Mouse (Mus musculus) forebrain, embryonic 12.5 days (tissue): ENCODE measurements around the gene Kcnc1. TPM values are rescaled to one million over a fixed set of nuclear protein-coding genes. Genes with fewer than 3 reads are reported as not detected.

ENCODE experiments used
- ATAC-seq: fragments of 200-750 bp; cut with Nextera tagmentation; 2 replicates; pipeline ENCODE4 v1.8.0; 2017; ENCODE audit warnings: moderate TSS enrichment; ENCODE audit not compliant: low FRiP score
- H3K27ac ChIP-seq: fragments of 300-500 bp; sonication (generic); 2 replicates; pipeline ENCODE4 v1.5.1; 2016; ENCODE audit warnings: mild to moderate bottlenecking
- H3K27me3 ChIP-seq: fragments of 300-500 bp; sonication (generic); 2 replicates; pipeline ENCODE4 v1.6.1; 2016; ENCODE audit warnings: mild to moderate bottlenecking
- H3K36me3 ChIP-seq: fragments of 300-500 bp; sonication (generic); replicated peaks from 2 replicates; pipeline ENCODE4 v1.6.1; 2016; ENCODE audit warnings: mild to moderate bottlenecking
- H3K4me1 ChIP-seq: fragments of 300-500 bp; sonication (generic); 2 replicates; pipeline ENCODE4 v1.6.1; 2016
- H3K4me2 ChIP-seq: fragments of 300-500 bp; sonication (generic); 2 replicates; pipeline ENCODE4 v1.6.1; 2016; ENCODE audit warnings: mild to moderate bottlenecking, moderate library complexity
- H3K4me3 ChIP-seq: fragments of 300-500 bp; sonication (generic); replicated peaks from 2 replicates; pipeline ENCODE4 v1.5.1; 2016; ENCODE audit warnings: mild to moderate bottlenecking
- H3K9ac ChIP-seq: fragments of 300-500 bp; sonication (generic); 2 replicates; pipeline ENCODE4 v1.6.1; 2016; ENCODE audit warnings: mild to moderate bottlenecking
- H3K9me3 ChIP-seq: fragments of 300-500 bp; sonication (generic); 2 replicates; pipeline ENCODE4 v1.6.1; 2016
- WGBS: fragments of 180-500 bp; shearing (Covaris S2); methylation state at CpG from one replicate; pipeline ENCODE4 v1.1.7; 2016; 5-methylcytosine and 5-hydroxymethylcytosine counted together
- polyA plus RNA-seq: library from polyadenylated mRNA; unstranded; fragments of >200 nt; fragmentation: Nextera tagmentation; extraction: Ambion mirVana; gene quantifications from 2 replicates; pipeline ENCODE4 v1.2.1, GENCODE M21; 2016

The Kcnc1 gene
- polyA plus RNA-seq, 1 experiment from 2014 or later = 4.8 TPM

GRCm38 (mm10) chr7:46412823-46413222 is 16.5 kb downstream of the Kcnc1 start:
- no peak for ATAC-seq
- Histone ChIP-seq H3K4me1 (no peaks in the 10 kb centered on the region), H3K4me2 (no peak overlapping the region), H3K4me3 (no peak overlapping the region), H3K9ac (no peak overlapping the region), H3K27me3 (peaks cover 9% of the 10 kb centered on the region; the same call in 1 of the 2 replicates), H3K27ac (no peak overlapping the region), H3K9me3 (no peaks in the 10 kb centered on the region), H3K36me3 (no peaks in the 10 kb centered on the region)
- 70% methylated on average over 5 of the region's 5 CpGs for WGBS

GRCm38 (mm10) chr7:46413959-46414725 is 17.8 kb downstream of the Kcnc1 start:
- Histone ChIP-seq H3K27ac (no peak overlapping the region), H3K9me3 (no peaks in the 10 kb centered on the region), H3K27me3 (peaks cover 9% of the 10 kb centered on the region; the same call in 1 of the 2 replicates), H3K9ac (no peak overlapping the region), H3K36me3 (no peaks in the 10 kb centered on the region), H3K4me1 (no peaks in the 10 kb centered on the region), H3K4me3 (no peak overlapping the region), H3K4me2 (no peak overlapping the region)
- ATAC-seq = no peak
- WGBS = 74% methylated on average over 6 of the region's 6 CpGs

- WGBS = 81% methylated on average over 14 of the region's 14 CpGs
- H3K27ac ChIP-seq = no peak overlapping the region
- no peak for ATAC-seq
These were observed 19.6 kb downstream of the Kcnc1 start for GRCm38 (mm10) chr7:46415818-46416425.

GRCm38 (mm10) chr7:46417467-46417866 is 21.2 kb downstream of the Kcnc1 start:
- no peaks in the 10 kb centered on the region for H3K9me3 ChIP-seq
- H3K4me1 ChIP-seq = peaks cover 14% of the 10 kb centered on the region
- no peak for ATAC-seq

More at GRCm38 (mm10) chr7:46415818-46416425, 19.6 kb downstream of the Kcnc1 start:
- H3K9ac ChIP-seq = no peak overlapping the region
- no peak overlapping the region for H3K4me2 ChIP-seq
- H3K36me3 ChIP-seq = no peaks in the 10 kb centered on the region
- no peak overlapping the region for H3K4me3 ChIP-seq
- peaks cover 9% of the 10 kb centered on the region; the same call in 1 of the 2 replicates for H3K27me3 ChIP-seq
- H3K4me1 ChIP-seq = no peaks in the 10 kb centered on the region; the same call in 1 of the 2 replicates
- no peaks in the 10 kb centered on the region for H3K9me3 ChIP-seq

GRCm38 (mm10) chr7:46418102-46418622 is 21.9 kb downstream of the Kcnc1 start:
- no peak overlapping the region for H3K27ac ChIP-seq
- H3K36me3 ChIP-seq = no peaks in the 10 kb centered on the region
- no peaks in the 10 kb centered on the region for H3K9me3 ChIP-seq
- ATAC-seq = 0 out of 2 replicates have a peak, but pooled peaks have one; percentile 12
- H3K9ac ChIP-seq = no peak overlapping the region
- WGBS = 85% methylated on average over 16 of the region's 16 CpGs
- H3K4me3 ChIP-seq = no peak overlapping the region
- peaks cover 21% of the 10 kb centered on the region for H3K4me1 ChIP-seq
- H3K4me2 ChIP-seq = no peak overlapping the region
- H3K27me3 ChIP-seq = peaks cover 9% of the 10 kb centered on the region; the same call in 1 of the 2 replicates

More at GRCm38 (mm10) chr7:46417467-46417866, 21.2 kb downstream of the Kcnc1 start:
- peaks cover 9% of the 10 kb centered on the region; the same call in 1 of the 2 replicates for H3K27me3 ChIP-seq
- no peaks in the 10 kb centered on the region for H3K36me3 ChIP-seq
- H3K9ac ChIP-seq = no peak overlapping the region
- WGBS = 74% methylated on average over 7 of the region's 7 CpGs
- H3K27ac ChIP-seq = no peak overlapping the region
- no peak overlapping the region for H3K4me3 ChIP-seq
- no peak overlapping the region for H3K4me2 ChIP-seq

GRCm38 (mm10) chr7:46421535-46421934 is 25.2 kb downstream of the Kcnc1 start:
- H3K4me2 ChIP-seq = no peak overlapping the region
- peak overlapping the region; percentile 67 for H3K27ac ChIP-seq
- no peak overlapping the region for H3K4me3 ChIP-seq
- H3K9ac ChIP-seq = no peak overlapping the region
- H3K4me1 ChIP-seq = peaks cover 30% of the 10 kb centered on the region
- WGBS = 66% methylated on average over 5 of the region's 5 CpGs
- H3K36me3 ChIP-seq = no peaks in the 10 kb centered on the region
- no peaks in the 10 kb centered on the region for H3K27me3 ChIP-seq
- no peaks in the 10 kb centered on the region for H3K9me3 ChIP-seq
- no peak for ATAC-seq

GRCm38 (mm10) chr7:46422052-46422763 is 25.9 kb downstream of the Kcnc1 start:
- no peaks in the 10 kb centered on the region for H3K36me3 ChIP-seq
- WGBS = 53% methylated on average over 8 of the region's 8 CpGs
- H3K9ac ChIP-seq = no peak overlapping the region
- H3K9me3 ChIP-seq = no peaks in the 10 kb centered on the region
- no peaks in the 10 kb centered on the region for H3K27me3 ChIP-seq
- peak; percentile 66 for ATAC-seq
- H3K4me3 ChIP-seq = no peak overlapping the region
- H3K4me2 ChIP-seq = peak overlapping the region; percentile 25
- H3K4me1 ChIP-seq = peaks cover 30% of the 10 kb centered on the region
- H3K27ac ChIP-seq = peak overlapping the region; percentile 75

GRCm38 (mm10) chr7:46422764-46423412 is 26.6 kb downstream of the Kcnc1 start:
- Histone ChIP-seq H3K4me3 (no peak overlapping the region), H3K27ac (peak overlapping the region; percentile 75), H3K4me1 (peaks cover 30% of the 10 kb centered on the region), H3K27me3 (no peaks in the 10 kb centered on the region), H3K9ac (no peak overlapping the region), H3K36me3 (no peaks in the 10 kb centered on the region), H3K9me3 (no peaks in the 10 kb centered on the region), H3K4me2 (peak overlapping the region; percentile 25)
- 56% methylated on average over 18 of the region's 18 CpGs for WGBS
- ATAC-seq = peak; percentile 72

GRCm38 (mm10) chr7:46423951-46424350 is 27.7 kb downstream of the Kcnc1 start:
- Histone ChIP-seq H3K36me3 (no peaks in the 10 kb centered on the region), H3K9me3 (no peaks in the 10 kb centered on the region), H3K27me3 (no peaks in the 10 kb centered on the region), H3K4me2 (no peak overlapping the region), H3K9ac (no peak overlapping the region), H3K4me3 (no peak overlapping the region), H3K27ac (no peak overlapping the region), H3K4me1 (peaks cover 30% of the 10 kb centered on the region)
- no peak for ATAC-seq
- 74% methylated on average over 3 of the region's 3 CpGs for WGBS

GRCm38 (mm10) chr7:46425012-46425411 is 28.7 kb downstream of the Kcnc1 start:
- H3K36me3 ChIP-seq = no peaks in the 10 kb centered on the region
- H3K27me3 ChIP-seq = no peaks in the 10 kb centered on the region
- WGBS = 52% methylated on average over 4 of the region's 4 CpGs
- H3K9ac ChIP-seq = no peak overlapping the region
- H3K4me1 ChIP-seq = peaks cover 30% of the 10 kb centered on the region
- no peak overlapping the region for H3K4me3 ChIP-seq
- ATAC-seq = no peak
- H3K9me3 ChIP-seq = no peaks in the 10 kb centered on the region
- H3K27ac ChIP-seq = no peak overlapping the region
- H3K4me2 ChIP-seq = no peak overlapping the region

GRCm38 (mm10) chr7:46433874-46434273 is 37.6 kb downstream of the Kcnc1 start:
- Histone ChIP-seq H3K9ac (no peak overlapping the region), H3K4me2 (no peak overlapping the region), H3K27ac (no peak overlapping the region), H3K9me3 (no peaks in the 10 kb centered on the region), H3K4me3 (no peak overlapping the region), H3K27me3 (no peaks in the 10 kb centered on the region), H3K36me3 (no peaks in the 10 kb centered on the region), H3K4me1 (peaks cover 10% of the 10 kb centered on the region; the same call in 1 of the 2 replicates)
- ATAC-seq = peak; percentile 78
- 52% methylated on average over 5 of the region's 5 CpGs for WGBS
